Mouse (Mus musculus): ENCODE measurements at regions not wholly inside any gene's neighbourhood (a gene's known extent, or its start where the extent isn't known, plus 50 kb on each side); places are given as distances from the start of the nearest gene placed in this dataset.
"Not testable (repeated sequence)": the region's sequence is repeated elsewhere in the genome, so short reads cannot be mapped to it uniquely, and the experiment has no call there.

DNA sequence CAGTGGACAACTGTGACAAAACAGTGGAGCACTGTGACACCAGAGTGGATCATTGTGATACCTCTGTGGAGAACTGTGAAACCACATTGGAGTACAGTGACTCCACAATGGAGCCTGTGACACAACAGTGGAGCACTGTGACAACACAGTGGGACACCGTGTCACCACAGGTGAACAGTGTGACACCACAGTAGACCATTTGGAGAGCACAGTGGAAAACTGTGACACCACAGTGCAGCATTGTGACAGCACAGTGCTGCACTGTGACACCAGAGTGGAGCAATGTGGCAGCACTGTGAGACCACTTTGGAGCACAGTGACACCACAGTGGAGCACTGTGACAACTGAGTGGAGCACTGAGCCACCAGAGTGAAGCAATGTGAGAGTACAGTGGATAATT, 111.7 kb upstream of the Vmn1r2 start:
- 85% methylated on average over 1 of the region's 1 CpGs for whole genome bisulfite sequencing
- DNase-seq (ENCODE audit: low spot score) (no peak), ATAC-seq (replicated peaks; ENCODE audit: insufficient number of reproducible peaks, low FRiP score, low TSS enrichment, low read depth) (no peak)

GRCm38 (mm10) chr4:3059511-3060054, 107.5 kb upstream of the Vmn1r2 start:
- 54% methylated on average over 2 of the region's 2 CpGs for WGBS
- Histone ChIP-seq H3K4me2 (ENCODE audit: low read depth, low read length) (no peak overlapping the region), H3K4me3 (ENCODE audit: low read depth, low read length) (no peak overlapping the region), H3K36me3 (replicated peaks; ENCODE audit: control insufficient read depth, insufficient read depth, low read depth, low read length) (no peaks in the 10 kb centered on the region; the same call in 1 of the 2 replicates), H3K9ac (replicated peaks; ENCODE audit: low read length) (no peak overlapping the region), H3K27me3 (ENCODE audit: control insufficient read depth, insufficient read depth, low read length) (no peaks in the 10 kb centered on the region), H3K27ac (replicated peaks; ENCODE audit: low read depth, low read length) (no peak overlapping the region), H3K9me3 (replicated peaks; ENCODE audit: control insufficient read depth, low read length) (peaks cover 64% of the 10 kb centered on the region), H3K4me1 (ENCODE audit: control insufficient read depth, insufficient read depth, low read length) (no peaks in the 10 kb centered on the region)
- DNase-seq (ENCODE audit: low spot score) (no peak), ATAC-seq (replicated peaks; ENCODE audit: insufficient number of reproducible peaks, low FRiP score, low TSS enrichment, low read depth) (no peak)

More for the DNA sequence above, 111.7 kb upstream of the Vmn1r2 start:
- H3K36me3 ChIP-seq (replicated peaks; ENCODE audit: control insufficient read depth, insufficient read depth, low read depth, low read length) = no peaks in the 10 kb centered on the region; the same call in none of the 2 replicates
- no peak overlapping the region for H3K27ac ChIP-seq (replicated peaks; ENCODE audit: low read depth, low read length)
- no peak overlapping the region for H3K9ac ChIP-seq (replicated peaks; ENCODE audit: low read length)
- H3K4me1 ChIP-seq (ENCODE audit: control insufficient read depth, insufficient read depth, low read length) = no peaks in the 10 kb centered on the region
- H3K9me3 ChIP-seq (replicated peaks; ENCODE audit: control insufficient read depth, low read length) = peaks cover 76% of the 10 kb centered on the region
- no peaks in the 10 kb centered on the region for H3K27me3 ChIP-seq (ENCODE audit: control insufficient read depth, insufficient read depth, low read length)
- no peak overlapping the region for H3K4me3 ChIP-seq (ENCODE audit: low read depth, low read length)
- H3K4me2 ChIP-seq (ENCODE audit: low read depth, low read length) = no peak overlapping the region

GRCm38 (mm10) chr4:3062027-3062605, 105.0 kb upstream of the Vmn1r2 start:
- H3K4me3 ChIP-seq (ENCODE audit: low read depth, low read length) = no peak overlapping the region
- 72% methylated on average over 2 of the region's 2 CpGs for WGBS
- no peak for DNase-seq (ENCODE audit: low spot score)
- no peaks in the 10 kb centered on the region for H3K4me1 ChIP-seq (ENCODE audit: control insufficient read depth, insufficient read depth, low read length)
- H3K9ac ChIP-seq (replicated peaks; ENCODE audit: low read length) = no peak overlapping the region
- H3K4me2 ChIP-seq (ENCODE audit: low read depth, low read length) = no peak overlapping the region
- no peak for ATAC-seq (replicated peaks; ENCODE audit: insufficient number of reproducible peaks, low FRiP score, low TSS enrichment, low read depth)
- no peaks in the 10 kb centered on the region for H3K27me3 ChIP-seq (ENCODE audit: control insufficient read depth, insufficient read depth, low read length)
- H3K36me3 ChIP-seq (replicated peaks; ENCODE audit: control insufficient read depth, insufficient read depth, low read depth, low read length) = no peaks in the 10 kb centered on the region; the same call in 1 of the 2 replicates
- peaks cover 61% of the 10 kb centered on the region for H3K9me3 ChIP-seq (replicated peaks; ENCODE audit: control insufficient read depth, low read length)
- H3K27ac ChIP-seq (replicated peaks; ENCODE audit: low read depth, low read length) = no peak overlapping the region

DNA sequence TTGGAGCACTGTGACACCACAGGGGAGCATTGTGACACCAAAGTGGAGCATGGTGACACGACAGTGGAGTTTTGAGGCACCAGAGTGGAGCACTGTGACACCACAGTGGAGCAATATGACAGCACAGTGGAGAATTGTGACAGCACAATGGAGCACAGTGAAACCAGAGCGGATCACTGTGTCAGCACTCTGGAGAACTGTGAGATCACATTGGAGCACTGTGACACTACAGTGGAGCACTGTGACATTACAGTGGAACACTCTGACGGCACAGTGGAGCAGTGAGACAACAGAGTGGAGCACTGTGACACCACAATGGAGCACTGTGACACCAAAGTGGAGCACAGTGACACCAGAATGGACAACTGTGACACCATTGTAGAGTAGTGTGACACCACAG, 103.2 kb upstream of the Vmn1r2 start:
- H3K9me3 ChIP-seq (replicated peaks; ENCODE audit: control insufficient read depth, low read length) = peaks cover 72% of the 10 kb centered on the region
- H3K9ac ChIP-seq (replicated peaks; ENCODE audit: low read length) = no peak overlapping the region
- no peak overlapping the region for H3K27ac ChIP-seq (replicated peaks; ENCODE audit: low read depth, low read length)
- no peaks in the 10 kb centered on the region for H3K27me3 ChIP-seq (ENCODE audit: control insufficient read depth, insufficient read depth, low read length)
- ATAC-seq (replicated peaks; ENCODE audit: insufficient number of reproducible peaks, low FRiP score, low TSS enrichment, low read depth) (no peak), DNase-seq (ENCODE audit: low spot score) (no peak)
- H3K4me2 ChIP-seq (ENCODE audit: low read depth, low read length) = no peak overlapping the region
- H3K4me3 ChIP-seq (ENCODE audit: low read depth, low read length) = no peak overlapping the region
- H3K36me3 ChIP-seq (replicated peaks; ENCODE audit: control insufficient read depth, insufficient read depth, low read depth, low read length) = no peaks in the 10 kb centered on the region
- H3K4me1 ChIP-seq (ENCODE audit: control insufficient read depth, insufficient read depth, low read length) = no peaks in the 10 kb centered on the region
- 53% methylated on average over 3 of the region's 3 CpGs for WGBS

DNA sequence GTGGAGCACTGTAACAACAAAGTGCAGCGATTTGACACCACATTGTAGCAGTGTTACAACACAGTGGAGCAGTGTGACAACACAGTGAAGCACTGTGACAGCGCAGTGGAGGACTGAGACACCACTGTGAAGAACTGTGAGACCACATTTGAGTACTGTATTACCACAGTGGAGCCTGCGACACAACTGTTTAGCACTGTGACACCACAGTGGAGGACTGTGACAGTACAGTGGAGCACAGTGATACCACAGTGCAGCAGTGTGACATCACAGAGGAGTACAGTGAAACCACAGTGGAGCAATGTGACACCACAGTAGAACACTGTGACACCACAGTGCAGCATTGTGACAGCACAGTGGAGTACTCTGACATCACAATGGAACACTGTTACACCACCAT, 102.5 kb upstream of the Vmn1r2 start:
- Histone ChIP-seq H3K36me3 (replicated peaks; ENCODE audit: control insufficient read depth, insufficient read depth, low read depth, low read length) (no peaks in the 10 kb centered on the region), H3K4me1 (ENCODE audit: control insufficient read depth, insufficient read depth, low read length) (no peaks in the 10 kb centered on the region), H3K27me3 (ENCODE audit: control insufficient read depth, insufficient read depth, low read length) (no peaks in the 10 kb centered on the region), H3K27ac (replicated peaks; ENCODE audit: low read depth, low read length) (no peak overlapping the region), H3K9me3 (replicated peaks; ENCODE audit: control insufficient read depth, low read length) (peaks cover 72% of the 10 kb centered on the region), H3K4me3 (ENCODE audit: low read depth, low read length) (no peak overlapping the region), H3K9ac (replicated peaks; ENCODE audit: low read length) (no peak overlapping the region), H3K4me2 (ENCODE audit: low read depth, low read length) (no peak overlapping the region)
- ATAC-seq (replicated peaks; ENCODE audit: insufficient number of reproducible peaks, low FRiP score, low TSS enrichment, low read depth) (no peak), DNase-seq (ENCODE audit: low spot score) (no peak)
- WGBS = 36% methylated on average over 3 of the region's 3 CpGs

GRCm38 (mm10) chr4:3065335-3065734, 101.8 kb upstream of the Vmn1r2 start:
- not testable (repeated sequence) for DNase-seq (ENCODE audit: low spot score); H3K4me3 ChIP-seq (ENCODE audit: low read depth, low read length); H3K9ac ChIP-seq (replicated peaks; ENCODE audit: low read length); ATAC-seq (replicated peaks; ENCODE audit: insufficient number of reproducible peaks, low FRiP score, low TSS enrichment, low read depth); H3K36me3 ChIP-seq (replicated peaks; ENCODE audit: control insufficient read depth, insufficient read depth, low read depth, low read length); H3K27me3 ChIP-seq (ENCODE audit: control insufficient read depth, insufficient read depth, low read length); H3K4me2 ChIP-seq (ENCODE audit: low read depth, low read length); H3K4me1 ChIP-seq (ENCODE audit: control insufficient read depth, insufficient read depth, low read length); H3K27ac ChIP-seq (replicated peaks; ENCODE audit: low read depth, low read length)
- H3K9me3 ChIP-seq (replicated peaks; ENCODE audit: control insufficient read depth, low read length) = peaks cover 71% of the 10 kb centered on the region
- 79% methylated on average over 3 of the region's 3 CpGs for WGBS

- Histone ChIP-seq H3K4me3 (ENCODE audit: low read depth, low read length) (no peak overlapping the region), H3K4me2 (ENCODE audit: low read depth, low read length) (no peak overlapping the region), H3K9me3 (replicated peaks; ENCODE audit: control insufficient read depth, low read length) (peaks cover 71% of the 10 kb centered on the region), H3K27ac (replicated peaks; ENCODE audit: low read depth, low read length) (no peak overlapping the region), H3K27me3 (ENCODE audit: control insufficient read depth, insufficient read depth, low read length) (no peaks in the 10 kb centered on the region), H3K4me1 (ENCODE audit: control insufficient read depth, insufficient read depth, low read length) (no peaks in the 10 kb centered on the region), H3K36me3 (replicated peaks; ENCODE audit: control insufficient read depth, insufficient read depth, low read depth, low read length) (no peaks in the 10 kb centered on the region), H3K9ac (replicated peaks; ENCODE audit: low read length) (no peak overlapping the region)
- ATAC-seq (replicated peaks; ENCODE audit: insufficient number of reproducible peaks, low FRiP score, low TSS enrichment, low read depth) = no peak
- WGBS = 81% methylated on average over 5 of the region's 5 CpGs
- no peak for DNase-seq (ENCODE audit: low spot score)
These were observed 100.9 kb upstream of the Vmn1r2 start for GRCm38 (mm10) chr4:3066051-3066736.

GRCm38 (mm10) chr4:3067265-3067664, 99.9 kb upstream of the Vmn1r2 start:
- no peak for DNase-seq (ENCODE audit: low spot score)

More at GRCm38 (mm10) chr4:3067265-3067664, 99.9 kb upstream of the Vmn1r2 start:
- no peak overlapping the region for H3K4me2 ChIP-seq (ENCODE audit: low read depth, low read length)
- no peak overlapping the region for H3K9ac ChIP-seq (replicated peaks; ENCODE audit: low read length)
- no peaks in the 10 kb centered on the region for H3K4me1 ChIP-seq (ENCODE audit: control insufficient read depth, insufficient read depth, low read length)
- ATAC-seq (replicated peaks; ENCODE audit: insufficient number of reproducible peaks, low FRiP score, low TSS enrichment, low read depth) = peak; percentile 2; the same call in 1 of the 2 replicates
- no peaks in the 10 kb centered on the region for H3K27me3 ChIP-seq (ENCODE audit: control insufficient read depth, insufficient read depth, low read length)
- H3K4me3 ChIP-seq (ENCODE audit: low read depth, low read length) = no peak overlapping the region
- peaks cover 64% of the 10 kb centered on the region for H3K9me3 ChIP-seq (replicated peaks; ENCODE audit: control insufficient read depth, low read length)
- H3K36me3 ChIP-seq (replicated peaks; ENCODE audit: control insufficient read depth, insufficient read depth, low read depth, low read length) = no peaks in the 10 kb centered on the region
- 53% methylated on average over 2 of the region's 2 CpGs for WGBS
- H3K27ac ChIP-seq (replicated peaks; ENCODE audit: low read depth, low read length) = no peak overlapping the region
